Mouse (Mus musculus) megakaryocyte, adult 5-6 weeks (primary cell): Measurements from ENCODE around the gene Ak2. TPM values are rescaled to one million over a fixed set of nuclear protein-coding genes. Genes with fewer than 3 reads are reported as not detected.
A peak's percentile ranks its signal among the peaks of the same experiment; 100 is the strongest.

ENCODE experiments used
- ATAC-seq: 2 replicates; pipeline ENCODE4 v1.8.0; 2016; ENCODE audit warnings: mild to moderate bottlenecking, inconsistent platforms; ENCODE audit not compliant: poor library complexity, severe bottlenecking
- total RNA-seq, 2 experiments: library from RNA; stranded (forward) in 1 of 2; stranded (reverse) in 1 of 2; fragments of 153-499, 151-499 nt in 1 of 2; fragments of 221-1000, 200-1000 nt in 1 of 2; gene quantifications; 2 replicates each; pipeline versions ENCODE4 v1.2.3 to v1.2.4; 2015 to 2017

Ak2 gene
- total RNA-seq, 2 experiments from 2014 or later, result 41.2 to 69.0 TPM

DNA sequence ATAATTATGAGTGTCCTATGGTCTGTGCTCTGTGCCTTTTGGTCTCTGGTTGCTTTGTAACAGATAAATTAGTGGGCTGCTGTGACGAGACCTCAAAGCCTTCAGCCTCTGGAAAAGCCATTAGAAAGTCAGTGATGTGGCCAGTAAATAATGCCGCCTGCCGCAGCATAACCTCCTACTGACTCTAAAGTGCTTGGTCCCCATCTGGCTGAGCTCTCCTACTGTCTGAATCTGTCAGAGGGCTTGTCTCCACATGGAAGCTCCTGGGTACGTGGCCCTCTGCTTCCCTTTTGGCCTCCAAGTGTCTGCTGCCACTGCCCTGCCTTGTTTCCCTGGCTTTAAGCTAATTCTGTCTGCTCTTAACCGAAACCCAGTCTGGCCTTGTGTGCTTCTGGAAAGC is 17.8 kb downstream of the Ak2 start:
- ATAC-seq, result no peak

- peak; percentile 47 for ATAC-seq
These were observed 19.9 kb downstream of the Ak2 start for GRCm38 (mm10) chr4:129011604-129012121.

GRCm38 (mm10) chr4:129013151-129013864 is 21.6 kb downstream of the Ak2 start:
- ATAC-seq, result no peak

GRCm38 (mm10) chr4:129016329-129016728 is 24.6 kb downstream of the Ak2 start:
- no peak for ATAC-seq

GRCm38 (mm10) chr4:129017150-129017549 is 25.4 kb downstream of the Ak2 start:
- no peak for ATAC-seq

GRCm38 (mm10) chr4:129018788-129019435 is 27.2 kb downstream of the Ak2 start:
- peak; percentile 52; the same call in 1 of the 2 replicates for ATAC-seq

DNA sequence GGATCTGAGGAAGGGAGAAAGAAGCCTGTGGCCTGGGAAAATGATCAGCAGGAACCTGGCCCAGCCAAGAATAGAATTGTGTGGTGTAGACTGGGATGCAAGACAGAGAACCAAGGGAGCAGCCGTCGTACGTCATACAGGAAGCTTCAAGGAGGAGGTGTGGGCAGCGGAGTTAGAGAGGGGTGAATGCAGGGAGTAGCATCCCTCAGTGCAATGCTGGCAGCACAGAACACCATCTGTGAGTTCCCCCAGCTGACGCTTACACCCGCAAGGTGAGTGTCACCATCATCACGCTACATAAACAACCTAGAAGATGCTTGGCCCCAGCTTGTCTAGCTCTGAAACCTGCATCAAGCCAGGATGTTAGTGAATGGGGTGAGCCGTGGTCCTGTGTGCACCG is 28.0 kb downstream of the Ak2 start:
- ATAC-seq, result no peak

DNA sequence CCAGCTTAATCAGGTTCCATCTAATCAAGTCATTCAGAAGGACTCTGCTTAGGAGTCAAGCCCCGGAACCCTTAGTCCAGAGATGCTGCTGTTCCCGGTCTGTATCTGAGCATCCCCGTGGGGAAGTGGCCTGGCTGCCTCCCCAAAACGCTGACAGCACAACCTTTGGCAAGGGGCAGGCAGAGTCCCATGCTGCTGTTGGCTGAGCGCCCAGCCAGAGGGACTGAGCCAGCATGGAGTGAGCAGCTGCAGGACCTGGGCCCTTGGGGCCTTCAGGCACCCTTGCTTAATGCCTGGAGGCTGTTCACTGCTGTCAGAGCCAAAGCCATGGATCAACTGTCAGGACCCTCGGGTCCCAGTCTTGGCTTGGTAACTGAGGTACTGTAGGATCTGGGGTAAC is 28.7 kb downstream of the Ak2 start:
- ATAC-seq, result no peak

GRCm38 (mm10) chr4:129021426-129021825 is 29.7 kb downstream of the Ak2 start:
- no peak for ATAC-seq

GRCm38 (mm10) chr4:129021886-129022285 is 30.1 kb downstream of the Ak2 start:
- ATAC-seq, result no peak

GRCm38 (mm10) chr4:129023884-129024283 is 32.1 kb downstream of the Ak2 start:
- ATAC-seq, result no peak

DNA sequence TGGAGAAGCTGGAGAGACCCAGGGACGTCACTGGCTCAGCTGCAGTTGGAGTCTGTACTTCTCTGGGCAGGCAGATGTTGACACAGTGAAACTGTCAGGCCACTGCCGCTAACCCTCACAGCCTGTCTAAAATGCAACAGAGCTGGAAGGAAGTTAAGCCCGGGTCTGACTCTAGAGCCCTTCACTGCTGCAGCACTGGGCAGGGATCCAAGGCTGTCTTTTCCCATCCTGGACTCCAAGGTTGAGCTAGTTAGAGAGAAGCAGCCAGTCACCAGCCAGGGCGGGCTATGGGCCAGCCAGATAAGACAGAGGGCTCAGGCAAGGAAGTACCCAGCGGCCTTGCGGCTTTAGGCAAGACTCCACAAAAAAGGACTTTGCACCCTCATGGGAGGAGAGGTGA is 33.0 kb downstream of the Ak2 start:
- ATAC-seq, result peak; percentile 81

DNA sequence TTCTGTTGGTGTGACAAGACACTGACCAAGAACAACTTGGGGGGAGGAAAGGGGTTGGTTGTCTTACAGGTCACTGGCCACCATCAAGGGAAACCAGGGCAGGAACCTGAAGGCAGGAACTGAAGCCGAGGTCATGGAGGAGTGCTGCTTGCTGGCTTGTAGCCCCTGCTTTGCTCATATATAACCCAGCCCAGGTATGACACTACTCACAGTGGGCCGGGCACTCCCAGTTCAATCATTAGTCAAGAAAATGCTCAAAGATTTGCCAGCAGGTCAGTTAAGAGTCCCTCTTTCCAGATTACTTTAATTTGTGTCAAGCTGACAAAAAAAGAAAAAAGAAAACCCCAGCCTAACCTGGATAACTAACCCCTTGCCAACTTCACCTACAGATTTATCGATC is 33.9 kb downstream of the Ak2 start:
- no peak for ATAC-seq

GRCm38 (mm10) chr4:129030746-129031145 is 39.0 kb downstream of the Ak2 start:
- no peak for ATAC-seq

GRCm38 (mm10) chr4:129031408-129031965 is 39.7 kb downstream of the Ak2 start:
- ATAC-seq, result no peak

- peak; percentile 57 for ATAC-seq
These were observed 40.6 kb downstream of the Ak2 start for GRCm38 (mm10) chr4:129032133-129032962.

- peak; percentile 31 for ATAC-seq
These were observed 41.5 kb downstream of the Ak2 start for GRCm38 (mm10) chr4:129032963-129033951.

GRCm38 (mm10) chr4:129034224-129034623 is 42.5 kb downstream of the Ak2 start:
- ATAC-seq, result no peak

DNA sequence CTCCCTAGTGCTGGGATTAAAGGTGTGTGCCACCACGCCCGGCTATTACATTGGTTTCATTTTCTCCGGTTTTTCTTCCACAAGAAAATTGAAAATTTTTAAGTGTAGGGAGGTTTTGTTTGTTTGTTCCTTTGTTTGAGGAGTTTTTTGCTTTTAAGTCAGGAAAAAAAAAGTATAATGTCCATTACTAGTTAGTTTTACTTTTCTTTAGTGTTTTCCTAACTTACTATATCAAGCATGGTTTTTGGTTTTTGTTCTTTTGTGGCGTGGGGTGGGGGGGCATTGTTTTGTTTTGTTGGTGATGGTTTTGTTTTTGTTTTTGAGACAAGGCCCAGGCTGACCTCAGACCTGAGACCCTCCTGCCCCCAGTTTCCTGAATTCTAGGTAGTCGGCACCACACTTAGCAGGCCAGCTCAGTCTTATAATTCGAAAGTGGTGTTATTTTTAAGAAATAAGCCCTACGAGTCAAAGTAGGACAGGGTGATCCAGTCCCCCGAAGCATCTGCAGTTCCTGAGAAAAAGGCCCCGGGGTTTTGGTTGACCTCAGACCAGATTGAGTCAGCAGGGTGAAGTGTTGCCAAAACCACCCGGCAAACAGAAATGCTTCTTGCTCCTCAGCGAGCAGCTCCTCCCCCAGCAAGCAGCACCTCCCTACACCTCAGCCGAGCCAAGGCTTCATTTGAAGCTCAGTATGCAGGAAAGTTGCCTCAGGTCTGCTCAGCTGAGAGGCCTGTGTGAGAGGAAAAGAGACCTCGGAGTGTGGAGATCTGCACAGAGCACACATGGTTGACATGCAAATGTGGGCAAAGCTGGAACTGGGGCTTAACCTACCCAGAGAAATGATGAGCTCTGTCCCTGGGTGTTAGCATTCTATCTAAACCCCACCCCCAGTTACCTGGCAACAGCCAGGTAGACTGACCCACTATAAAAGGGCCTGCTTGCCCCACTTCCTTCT is 43.2 kb downstream of the Ak2 start:
- ATAC-seq, result peak; percentile 57
